Mouse (Mus musculus): ENCODE measurements around the gene Cep95.

- TF ChIP-seq CTCF (IDR thresholded peaks at IDR 0.05; ENCODE audit: low read depth, low read length) (no peak), POLR2AphosphoS5 (IDR thresholded peaks at IDR 0.05; ENCODE audit: insufficient replicate concordance, low read depth, low read length) (no peak), GATA2 (IDR thresholded peaks at IDR 0.05; ENCODE audit: borderline replicate concordance, low read depth, low read length) (no peak)
Observed at GRCm38 (mm10) chr11:106744949-106745348, 44.1 kb upstream of the Cep95 start.

All from G1E (cell line).